Mouse (Mus musculus) testis, postnatal 14 days (tissue): Measurements from ENCODE around the gene Slc5a5.
A peak's percentile ranks its signal among the peaks of the same experiment; 100 is the strongest.

Source experiments
- DNase-seq: peaks from one replicate; pipeline ENCODE4 v3.0.0; 2021; ENCODE audit warnings: low spot score

Slc5a5 gene

GRCm38 (mm10) chr8:70879500-70879899 is 13.1 kb downstream of the Slc5a5 start:
- DNase-seq: no peak

DNA sequence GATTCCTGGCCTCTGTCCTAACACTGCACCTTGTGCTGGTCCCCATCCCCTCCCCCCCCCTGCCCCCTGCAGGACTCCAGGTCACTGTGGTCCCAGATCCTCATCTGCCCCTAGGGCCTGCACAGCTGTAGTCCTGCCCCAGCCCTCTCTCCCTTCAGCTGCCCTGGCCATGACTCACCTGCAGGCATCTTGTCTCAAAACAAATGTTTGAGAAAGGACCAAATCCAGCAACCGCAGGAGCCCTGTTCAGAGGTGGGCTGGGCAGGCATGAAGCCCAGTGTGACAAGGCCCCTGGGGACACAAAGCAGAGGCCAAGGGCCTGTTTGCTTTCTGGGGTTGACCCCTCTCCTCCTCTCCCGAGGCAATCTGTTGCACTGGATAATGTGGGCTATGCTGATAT is 14.4 kb downstream of the Slc5a5 start:
- no peak for DNase-seq

GRCm38 (mm10) chr8:70876382-70876781 is 16.2 kb downstream of the Slc5a5 start:
- DNase-seq: no peak

DNA sequence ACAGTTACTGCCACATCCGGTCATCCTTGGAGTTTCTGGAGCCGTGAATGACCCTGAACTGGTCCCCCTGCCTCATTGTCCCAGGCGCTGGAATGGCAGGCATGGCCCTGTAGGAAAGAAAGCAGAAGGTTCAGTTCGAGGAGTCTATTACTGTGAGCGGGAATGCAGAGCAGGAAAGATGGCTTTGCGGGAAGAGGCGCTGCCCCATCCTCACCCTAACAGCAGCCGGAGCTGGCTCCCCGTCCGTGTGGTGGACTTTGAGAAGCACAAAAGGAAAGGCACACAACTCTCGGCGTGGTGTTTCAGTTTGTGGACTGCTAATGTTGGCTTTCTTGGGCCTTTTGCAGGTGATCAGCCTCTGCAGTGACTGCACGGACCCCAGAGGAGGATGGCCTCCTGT is 18.1 kb downstream of the Slc5a5 start:
- DNase-seq: no peak

GRCm38 (mm10) chr8:70873364-70873985 is 19.1 kb downstream of the Slc5a5 start, which contains the start of gene Ccdc124:
Gene Ccdc124 (minus strand): TSS chr8:70873935.
- DNase-seq: peak; percentile 96

- peak; percentile 38 for DNase-seq
Measured at GRCm38 (mm10) chr8:70872643-70873363, 19.8 kb downstream of the Slc5a5 start.

DNA sequence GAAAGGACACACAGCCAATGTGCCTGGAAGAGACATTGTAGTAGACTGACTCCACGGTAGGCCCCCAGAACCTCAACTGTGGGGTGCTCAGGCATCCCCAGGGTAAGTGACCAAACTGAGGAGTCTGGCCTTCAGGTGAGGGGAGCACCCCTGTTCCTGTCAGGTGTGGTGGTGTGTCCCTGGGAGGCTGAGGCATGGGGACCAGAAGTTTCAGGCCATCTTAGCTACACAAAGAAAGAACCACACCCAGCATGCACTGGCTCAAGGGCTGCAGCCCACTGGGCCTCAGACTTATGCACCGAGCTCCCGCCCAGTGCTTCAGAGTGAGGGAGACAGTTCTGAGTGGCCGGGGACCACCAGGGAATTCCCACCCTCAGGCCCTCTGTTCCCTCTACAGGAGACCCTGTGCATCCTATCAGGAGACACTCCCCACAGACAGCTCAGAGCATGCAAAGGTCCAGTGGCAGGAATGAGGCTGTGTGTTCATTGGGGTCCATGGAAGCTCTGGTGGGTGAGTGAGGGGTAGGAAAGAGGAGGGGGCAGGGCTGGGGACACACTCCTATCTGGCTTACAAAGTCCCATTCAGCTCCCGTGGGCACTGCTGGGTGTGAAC is 21.3 kb downstream of the Slc5a5 start:
- no peak for DNase-seq

- peak; percentile 73 for DNase-seq
Measured at GRCm38 (mm10) chr8:70869601-70870041, 22.9 kb downstream of the Slc5a5 start.

- DNase-seq: no peak
Measured at GRCm38 (mm10) chr8:70869199-70869571, 23.4 kb downstream of the Slc5a5 start.

DNA sequence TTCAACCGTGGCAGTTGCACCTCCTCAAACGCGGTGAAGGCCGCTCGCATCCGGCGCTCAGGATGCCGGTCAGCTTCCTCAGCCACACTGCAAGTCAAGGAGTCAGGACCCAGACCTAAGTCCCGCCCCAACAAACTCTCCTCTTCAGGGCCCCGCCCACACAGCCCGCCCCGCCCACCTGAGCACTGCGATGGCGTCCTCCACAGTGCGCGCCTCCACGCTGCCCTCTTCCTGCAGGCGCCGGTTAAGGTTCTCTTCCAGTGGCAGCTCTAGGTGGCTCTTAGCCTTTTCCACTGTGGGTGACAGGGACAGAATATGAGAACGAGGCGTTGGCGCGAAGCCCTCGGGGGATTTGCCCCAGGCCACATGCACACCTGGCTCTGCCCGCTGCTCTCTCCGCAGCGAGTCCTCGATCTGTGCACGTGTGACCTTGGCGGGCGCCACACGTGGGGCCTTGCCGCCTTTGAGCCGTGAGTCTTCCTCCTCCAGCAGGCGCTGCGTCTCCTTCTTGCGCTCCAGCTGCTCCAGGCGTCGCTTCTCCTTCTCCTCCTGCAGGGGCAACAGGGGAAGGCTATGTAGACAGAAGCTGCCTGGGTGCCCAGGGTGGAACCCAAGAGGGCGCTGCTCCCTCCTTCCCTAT is 23.9 kb downstream of the Slc5a5 start:
- peak; percentile 78 for DNase-seq

DNA sequence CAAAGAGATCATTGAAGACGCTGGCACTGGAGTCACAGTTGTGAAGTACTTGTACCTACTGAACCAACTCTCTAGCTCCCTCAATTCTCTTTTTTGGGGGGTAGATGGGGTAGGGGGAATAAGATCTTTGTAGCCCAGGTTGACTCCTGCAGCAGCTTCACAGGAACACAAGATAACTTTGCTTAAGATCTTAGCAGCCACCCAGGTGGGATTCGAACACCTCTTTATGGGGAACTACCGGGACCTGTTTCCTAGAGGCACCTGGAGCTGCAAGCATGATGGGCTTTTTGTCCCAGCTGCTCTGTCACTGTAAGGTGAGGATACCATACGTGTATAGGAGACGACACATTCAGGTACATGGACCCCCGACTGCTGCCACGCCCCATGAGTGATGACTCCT is 26.0 kb downstream of the Slc5a5 start:
- DNase-seq: no peak

- no peak for DNase-seq
Measured at GRCm38 (mm10) chr8:70866001-70866520, 26.5 kb downstream of the Slc5a5 start.

DNA sequence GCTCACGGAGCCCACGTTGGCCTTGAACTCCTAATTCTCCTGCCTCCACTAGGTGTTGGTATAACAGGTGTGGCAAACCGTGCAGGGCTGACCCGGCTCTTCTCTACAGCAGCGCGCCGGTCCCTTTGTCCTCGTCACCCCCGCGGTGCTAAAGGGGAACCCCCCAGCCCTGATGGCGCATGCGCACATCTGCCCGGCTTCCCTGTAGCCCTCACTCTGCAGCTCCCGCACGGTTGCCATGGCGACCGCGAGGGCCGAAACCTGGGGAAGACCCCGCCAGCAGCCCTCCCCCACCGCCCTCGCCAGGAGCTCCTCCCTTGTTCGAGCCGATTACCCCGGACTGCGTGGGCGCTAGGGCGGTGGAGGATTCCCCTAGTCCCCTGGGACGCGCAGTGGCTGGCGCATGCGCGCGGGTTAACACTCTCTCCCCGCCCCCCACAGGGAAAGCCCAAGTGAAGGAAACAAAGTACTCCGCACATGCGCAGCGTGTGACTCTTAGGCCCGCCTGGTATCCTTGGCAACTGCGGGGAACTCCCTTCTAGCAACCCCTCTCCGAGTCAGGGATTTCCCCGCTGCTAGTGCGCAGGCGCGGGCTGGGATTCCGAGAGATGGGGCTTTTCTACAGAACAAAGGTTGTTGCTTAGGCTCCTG is 27.1 kb downstream of the Slc5a5 start:
- DNase-seq: peak; percentile 98

GRCm38 (mm10) chr8:70864712-70865221 is 27.8 kb downstream of the Slc5a5 start:
- no peak for DNase-seq

DNA sequence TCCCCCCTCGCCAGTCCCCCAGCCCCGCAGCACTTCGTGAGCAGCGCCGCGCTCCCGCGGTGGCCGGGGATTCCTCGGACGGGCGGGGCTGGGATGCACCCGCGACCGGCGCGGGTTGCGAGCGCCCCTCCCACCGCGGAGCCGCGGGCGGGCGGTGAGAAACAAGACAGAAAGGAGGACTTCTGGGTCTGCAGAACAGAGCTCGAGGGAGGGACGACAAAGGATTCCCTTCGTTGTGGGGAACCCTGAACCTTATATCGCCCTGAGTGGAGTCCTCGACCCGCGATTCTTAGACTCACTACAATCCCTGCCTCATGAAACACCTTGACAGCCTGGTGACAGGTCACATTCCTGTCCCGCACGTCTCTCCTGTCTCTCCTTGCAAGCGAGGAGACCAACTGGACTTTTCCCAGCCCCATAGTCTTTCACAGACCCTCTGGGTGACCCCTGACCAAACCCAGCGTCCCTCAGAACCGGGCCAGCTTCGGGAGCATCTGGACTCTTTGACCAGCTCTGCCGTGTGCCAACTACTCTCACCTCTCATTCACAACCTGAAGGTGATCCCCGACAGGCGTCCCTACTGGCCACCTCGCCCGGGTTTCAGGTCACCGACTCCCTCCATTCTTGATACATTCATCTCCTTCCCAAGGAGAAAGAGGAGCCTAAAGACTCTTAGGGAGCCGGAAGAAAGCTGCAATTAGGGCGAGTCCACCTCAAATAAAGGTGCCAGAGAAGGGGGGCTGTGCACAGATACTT is 28.4 kb downstream of the Slc5a5 start:
- no peak for DNase-seq

GRCm38 (mm10) chr8:70862824-70863641 is 29.5 kb downstream of the Slc5a5 start, which contains the start of gene Kcnn1:
Gene Kcnn1 (minus strand): TSS chr8:70863258.
- DNase-seq: no peak

DNA sequence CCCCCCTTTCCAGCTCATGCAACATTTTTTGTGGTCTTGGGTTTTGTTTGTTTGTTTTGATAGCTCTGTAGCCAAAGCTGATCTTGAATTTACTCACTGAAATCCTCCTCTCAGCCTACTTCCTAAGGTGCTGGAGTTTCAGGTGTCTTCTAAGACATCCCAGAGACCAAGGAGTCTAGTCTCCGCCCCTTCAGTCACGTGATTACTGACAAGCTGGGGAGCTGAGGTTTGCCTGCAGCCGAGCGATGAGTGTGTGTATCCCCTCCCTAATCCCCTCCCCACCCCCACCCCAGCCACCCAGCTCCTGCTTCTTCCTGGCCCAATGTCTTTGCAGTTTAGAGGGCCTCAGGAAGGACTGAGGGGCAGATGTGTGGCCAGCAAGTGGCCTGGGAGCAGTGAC is 35.0 kb downstream of the Slc5a5 start:
- DNase-seq: no peak

DNA sequence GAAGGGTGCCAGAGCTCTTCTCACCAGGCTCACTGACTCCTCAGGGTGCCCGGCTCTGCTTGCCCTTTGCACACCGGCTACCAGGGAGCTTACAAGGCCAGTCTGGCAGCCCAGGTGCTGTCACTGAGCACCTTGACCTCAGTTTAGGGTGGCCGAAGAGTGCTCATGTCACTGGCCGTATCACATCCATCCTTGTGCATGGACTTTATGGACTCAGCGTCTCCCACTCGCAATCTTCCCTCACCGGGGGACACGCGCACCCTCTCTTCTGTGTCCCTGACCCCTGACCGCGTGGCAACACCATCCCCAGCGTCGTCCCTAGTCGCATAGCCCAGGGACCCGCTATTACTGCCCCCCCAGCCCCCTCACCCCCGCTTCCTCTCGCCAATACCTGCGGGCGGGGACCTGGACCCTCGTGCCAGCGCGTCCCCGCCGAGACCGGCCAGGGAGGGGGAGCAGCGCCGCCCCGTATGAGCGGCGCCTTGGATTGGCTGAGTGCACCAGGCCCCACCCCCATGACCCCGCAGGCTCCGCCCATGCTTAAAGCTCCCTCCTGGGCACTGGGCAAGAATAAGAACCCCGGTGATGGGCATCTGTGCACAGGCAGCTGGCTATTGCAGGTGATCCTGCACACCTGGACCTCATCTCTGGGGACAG is 35.9 kb downstream of the Slc5a5 start:
- DNase-seq: peak; percentile 70

DNA sequence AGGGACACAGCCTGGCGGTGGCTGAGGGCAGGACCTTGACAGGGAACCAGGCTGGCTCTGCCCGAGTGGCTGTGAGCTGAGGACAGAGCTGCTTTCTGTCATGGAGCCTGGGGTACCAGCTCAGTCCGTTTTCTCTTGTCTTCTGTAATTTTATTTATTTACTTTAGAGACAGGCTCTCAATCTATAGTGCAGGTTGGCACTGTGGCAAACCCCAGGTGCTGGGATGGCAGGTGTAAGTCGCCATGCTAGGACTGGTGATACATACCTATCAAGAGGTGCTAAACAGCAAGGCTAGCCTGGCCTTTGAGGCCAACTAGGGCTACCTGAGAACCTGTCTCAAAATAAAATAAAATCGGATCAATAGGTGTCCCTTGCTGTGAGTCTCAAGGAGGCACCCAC is 36.5 kb downstream of the Slc5a5 start:
- no peak for DNase-seq

- no peak for DNase-seq
Measured at GRCm38 (mm10) chr8:70853863-70854262, 38.7 kb downstream of the Slc5a5 start.
